Mouse (Mus musculus): ENCODE measurements around the gene 4921504E06Rik.

4921504E06Rik gene

GRCm38 (mm10) chr2:19553821-19554592 lies at the start of gene 4921504E06Rik:
4921504E06Rik (minus strand) TSS chr2:19553914.
- DNase-seq (ENCODE audit: low read depth, low spot score): peak; percentile 81

- no peak for DNase-seq (ENCODE audit: low read depth, low spot score)
Measured at GRCm38 (mm10) chr2:19601386-19601925, 47.7 kb upstream of the 4921504E06Rik start.

GRCm38 (mm10) chr2:19600860-19601259 lies 47.1 kb upstream of the 4921504E06Rik start:
- DNase-seq (ENCODE audit: low read depth, low spot score): no peak

GRCm38 (mm10) chr2:19599801-19600200 lies 46.1 kb upstream of the 4921504E06Rik start:
- no peak for DNase-seq (ENCODE audit: low read depth, low spot score)

GRCm38 (mm10) chr2:19596988-19597387 lies 43.3 kb upstream of the 4921504E06Rik start:
- no peak for DNase-seq (ENCODE audit: low read depth, low spot score)

GRCm38 (mm10) chr2:19596426-19596825 lies 42.7 kb upstream of the 4921504E06Rik start:
- DNase-seq (ENCODE audit: low read depth, low spot score): no peak

- no peak for DNase-seq (ENCODE audit: low read depth, low spot score)
Measured at GRCm38 (mm10) chr2:19594856-19595255, 41.1 kb upstream of the 4921504E06Rik start.

- DNase-seq (ENCODE audit: low read depth, low spot score): no peak
Measured at GRCm38 (mm10) chr2:19579846-19580245, 26.1 kb upstream of the 4921504E06Rik start.

- DNase-seq (ENCODE audit: low read depth, low spot score): no peak
Measured at GRCm38 (mm10) chr2:19579180-19579579, 25.5 kb upstream of the 4921504E06Rik start.

- DNase-seq (ENCODE audit: low read depth, low spot score): no peak
Measured at GRCm38 (mm10) chr2:19562114-19562829, 8.6 kb upstream of the 4921504E06Rik start.

- no peak for DNase-seq (ENCODE audit: low read depth, low spot score)
Measured at GRCm38 (mm10) chr2:19560654-19561053, 6.9 kb upstream of the 4921504E06Rik start.

GRCm38 (mm10) chr2:19560071-19560470 lies 6.4 kb upstream of the 4921504E06Rik start:
- no peak for DNase-seq (ENCODE audit: low read depth, low spot score)

GRCm38 (mm10) chr2:19551396-19551795 lies 2.3 kb downstream of the 4921504E06Rik start:
- DNase-seq (ENCODE audit: low read depth, low spot score): no peak

GRCm38 (mm10) chr2:19540906-19541305 lies 12.8 kb downstream of the 4921504E06Rik start:
- no peak for DNase-seq (ENCODE audit: low read depth, low spot score)

GRCm38 (mm10) chr2:19529428-19529827 lies 24.3 kb downstream of the 4921504E06Rik start:
- DNase-seq (ENCODE audit: low read depth, low spot score): no peak

- peak; percentile 46 for DNase-seq (ENCODE audit: low read depth, low spot score)
Measured at GRCm38 (mm10) chr2:19528797-19529196, 24.9 kb downstream of the 4921504E06Rik start.

GRCm38 (mm10) chr2:19524071-19524470 lies 29.6 kb downstream of the 4921504E06Rik start:
- no peak for DNase-seq (ENCODE audit: low read depth, low spot score)

- no peak for DNase-seq (ENCODE audit: low read depth, low spot score)
Measured at GRCm38 (mm10) chr2:19521662-19522061, 32.1 kb downstream of the 4921504E06Rik start.

GRCm38 (mm10) chr2:19520617-19521016 lies 33.1 kb downstream of the 4921504E06Rik start:
- no peak for DNase-seq (ENCODE audit: low read depth, low spot score)

- DNase-seq (ENCODE audit: low read depth, low spot score): peak; percentile 50
Measured at GRCm38 (mm10) chr2:19519768-19520167, 33.9 kb downstream of the 4921504E06Rik start.

GRCm38 (mm10) chr2:19517952-19518351 lies 35.8 kb downstream of the 4921504E06Rik start:
- no peak for DNase-seq (ENCODE audit: low read depth, low spot score)

GRCm38 (mm10) chr2:19512381-19512780 lies 41.3 kb downstream of the 4921504E06Rik start:
- DNase-seq (ENCODE audit: low read depth, low spot score): no peak

- DNase-seq (ENCODE audit: low read depth, low spot score): no peak
Measured at GRCm38 (mm10) chr2:19511032-19511431, 42.7 kb downstream of the 4921504E06Rik start.
